Mouse (Mus musculus): ENCODE measurements around the gene Tmem8b. TPM values are rescaled to one million over a fixed set of nuclear protein-coding genes. Genes with fewer than 3 reads are reported as not detected.

Tmem8b gene
- polyA plus RNA-seq, 1 experiment from 2014 or later, result 1.5 TPM

GRCm38 (mm10) chr4:43738989-43739674, 70.4 kb downstream of the Tmem8b start:
- H3K4me3 ChIP-seq (ENCODE audit: inconsistent target), result no peak overlapping the region
- H3K27ac ChIP-seq, result no peak overlapping the region
- no peaks in the 10 kb centered on the region for H3K79me2 ChIP-seq (ENCODE audit: inconsistent target)
- WGBS (ENCODE audit: missing documents), result 83% methylated on average over 8 of the region's 8 CpGs
- H3K36me3 ChIP-seq (ENCODE audit: inconsistent target), result no peaks in the 10 kb centered on the region

DNA sequence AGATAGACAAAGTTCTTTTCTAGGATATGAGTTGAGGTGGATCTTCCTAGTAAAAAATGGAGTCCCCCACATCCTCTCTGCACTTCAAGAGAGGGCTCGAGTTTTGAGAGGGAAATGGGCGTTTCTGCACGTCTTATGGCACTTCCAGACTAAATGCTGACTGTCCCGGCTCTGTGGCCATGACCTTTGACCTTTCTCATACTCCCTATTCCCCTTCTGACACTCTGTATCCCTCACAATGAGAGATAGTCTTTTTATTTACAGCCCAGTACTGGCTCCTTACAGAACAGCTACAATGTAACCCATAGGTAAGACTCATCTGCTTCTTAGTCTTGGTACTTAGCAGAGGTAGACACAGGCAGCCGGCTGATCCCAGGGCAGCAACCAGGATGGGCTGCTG, 72.8 kb downstream of the Tmem8b start:
- Histone ChIP-seq H3K36me3 (ENCODE audit: inconsistent target) (no peaks in the 10 kb centered on the region), H3K79me2 (ENCODE audit: inconsistent target) (no peaks in the 10 kb centered on the region), H3K4me3 (ENCODE audit: inconsistent target) (no peak overlapping the region), H3K27ac (no peak overlapping the region)
- 75% methylated on average over 5 of the region's 5 CpGs for WGBS (ENCODE audit: missing documents)

Other genes with a start within 250 kb of the Tmem8b start
- gene Fam166b, start 239.8 kb upstream of the Tmem8b start, polyA plus RNA-seq (2018), result not detected in 3 replicates
- gene Tesk1, start 227.0 kb upstream of the Tmem8b start, polyA plus RNA-seq (2018), result 40.0 to 51.6 TPM (median 50.0 TPM) in 3 replicates
- gene Cd72, start 214.3 kb upstream of the Tmem8b start, polyA plus RNA-seq (2018), result 155 to 199 TPM (median 157 TPM) in 3 replicates
- gene Sit1, start 185.2 kb upstream of the Tmem8b start, polyA plus RNA-seq (2018), result not detected in 3 replicates
- 24.0 to 38.6 TPM (median 24.2 TPM) in 3 replicates for gene Ccdc107, start 176.1 kb upstream of the Tmem8b start, polyA plus RNA-seq (2018)
- 0.69 to 2.4 TPM (median 1.2 TPM) in 3 replicates for gene Arhgef39, start 169.3 kb upstream of the Tmem8b start, polyA plus RNA-seq (2018)
- 3.0 to 7.4 TPM (median 4.9 TPM) in 3 replicates for gene Car9, start 162.0 kb upstream of the Tmem8b start, polyA plus RNA-seq (2018)
- gene Tpm2, start 145.2 kb upstream of the Tmem8b start, polyA plus RNA-seq (2018), result 0.17 to 0.46 TPM in 2 of 3 replicates, not detected in the other
- 33.3 to 58.6 TPM (median 47.6 TPM) in 3 replicates for gene Creb3, start 106.6 kb upstream of the Tmem8b start, polyA plus RNA-seq (2018)
- 179 to 305 TPM (median 276 TPM) in 3 replicates for gene Tln1, start 106.3 kb upstream of the Tmem8b start, polyA plus RNA-seq (2018)
- gene Rgp1, start 90.3 kb upstream of the Tmem8b start, polyA plus RNA-seq (2018), result 17.6 to 45.0 TPM (median 21.9 TPM) in 3 replicates
- 5.4 to 9.2 TPM (median 8.6 TPM) in 3 replicates for gene Gba2, start 90.1 kb upstream of the Tmem8b start, polyA plus RNA-seq (2018)
- gene Msmp, start 84.5 kb upstream of the Tmem8b start, polyA plus RNA-seq (2018), result not detected in 3 replicates
- gene Npr2, start 37.0 kb upstream of the Tmem8b start, polyA plus RNA-seq (2018), result not detected in 3 replicates
- gene Spag8, start 15.4 kb upstream of the Tmem8b start, polyA plus RNA-seq (2018), result not detected in 3 replicates
- gene Hint2, start 12.5 kb upstream of the Tmem8b start, polyA plus RNA-seq (2018), result 11.4 to 34.2 TPM (median 26.9 TPM) in 3 replicates
- 0.53 to 4.6 TPM (median 0.59 TPM) in 3 replicates for gene Fam221b, start 174 bp downstream of the Tmem8b start, polyA plus RNA-seq (2018)
- gene Olfr70, start 31.8 kb downstream of the Tmem8b start, polyA plus RNA-seq (2018), result not detected in 3 replicates
- gene Olfr71, start 41.3 kb downstream of the Tmem8b start, polyA plus RNA-seq (2018), result not detected in 3 replicates
- not detected in 3 replicates for gene Hrct1, start 58.2 kb downstream of the Tmem8b start, polyA plus RNA-seq (2018)
- not detected in 3 replicates for gene Spaar, start 61.1 kb downstream of the Tmem8b start, polyA plus RNA-seq (2018)
- not detected in 3 replicates for gene Olfr159, start 102.0 kb downstream of the Tmem8b start, polyA plus RNA-seq (2018)
- gene Olfr156, start 154.9 kb downstream of the Tmem8b start, polyA plus RNA-seq (2018), result not detected in 3 replicates
- not detected in 3 replicates for gene Olfr157, start 171.2 kb downstream of the Tmem8b start, polyA plus RNA-seq (2018)
- gene Olfr155, start 182.6 kb downstream of the Tmem8b start, polyA plus RNA-seq (2018), result not detected in 3 replicates
- gene Reck, start 206.6 kb downstream of the Tmem8b start, polyA plus RNA-seq (2018), result 0.12 to 0.38 TPM (median 0.34 TPM) in 3 replicates